Mouse (Mus musculus) layer of hippocampus, adult 2 months (tissue): ENCODE measurements around the gene Psmd9. TPM values are rescaled to one million over a fixed set of nuclear protein-coding genes. Genes with fewer than 3 reads are reported as not detected.
A peak's percentile ranks its signal among the peaks of the same experiment; 100 is the strongest.

ENCODE experiments used
- DNase-seq, 2 experiments: peaks; one replicate each; pipeline ENCODE4 v3.0.0; 2022; ENCODE audit warnings: low spot score in 2 of 2
- H3K27ac ChIP-seq: fragments of 200-600 bp; 2 replicates; pipeline ENCODE4 v1.8.1; 2022
- H3K4me3 ChIP-seq: fragments of 200-600 bp; 2 replicates; pipeline ENCODE4 v1.8.1; 2022; ENCODE audit warnings: mild to moderate bottlenecking
- CTCF ChIP-seq: fragments of 200-600 bp; conservative IDR thresholded peaks from 2 replicates; pipeline ENCODE4 v1.8.1; 2022; ENCODE audit warnings: antibody characterized with exemption, mild to moderate bottlenecking, moderate library complexity
- total RNA-seq, 2 experiments: library from RNA; stranded (reverse); gene quantifications; 2 replicates each; pipeline ENCODE4 v1.2.3; 2021

Psmd9 gene
- total RNA-seq, 2 experiments from 2014 or later, result 27.8 to 30.4 TPM

DNA sequence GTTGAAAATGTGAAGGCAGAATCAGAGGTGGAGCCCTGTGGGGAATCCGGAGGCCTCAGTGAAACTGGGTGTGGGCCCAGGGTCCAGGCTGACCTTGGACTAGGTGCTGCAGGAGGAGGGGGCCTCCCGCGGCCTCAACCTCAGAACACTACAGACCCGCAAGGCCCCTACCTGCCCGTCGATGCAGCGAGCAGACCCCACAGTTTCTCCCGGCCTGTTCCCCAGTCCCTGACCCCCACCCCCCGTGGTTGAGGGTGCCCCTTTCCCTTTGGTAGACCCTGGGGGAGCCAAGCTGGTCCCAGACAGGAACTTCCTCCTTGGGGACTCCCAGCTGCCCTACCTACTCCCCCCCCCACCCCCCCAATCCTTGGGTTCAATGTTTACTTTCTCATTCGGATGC lies 2.8 kb upstream of the Psmd9 start:
- Histone ChIP-seq H3K4me3 (no peak overlapping the region), H3K27ac (no peak overlapping the region)
- no peak for TF ChIP-seq CTCF
- DNase-seq, result no peak

DNA sequence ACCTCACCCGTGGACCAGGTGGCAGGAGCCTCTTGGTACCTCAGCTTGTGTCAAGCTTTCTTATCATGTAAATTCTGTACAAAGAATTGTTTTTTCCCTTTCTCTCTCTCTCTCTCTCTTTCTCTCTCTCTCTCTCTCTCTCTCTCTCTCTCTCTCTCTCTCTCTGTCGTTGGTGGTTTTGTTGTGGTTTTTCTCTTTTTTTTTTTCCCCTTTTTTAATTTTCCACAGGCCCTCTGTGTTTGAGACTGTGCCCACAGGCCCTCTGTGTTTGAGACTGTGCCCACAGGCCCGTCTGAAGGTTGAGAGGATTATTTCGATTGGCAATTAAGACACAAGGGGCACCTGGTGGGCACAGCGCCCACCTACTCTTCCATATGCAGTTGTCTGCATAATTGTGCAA lies 1.6 kb upstream of the Psmd9 start:
- TF ChIP-seq CTCF, result no peak
- DNase-seq, result no peak
- Histone ChIP-seq H3K4me3 (no peak overlapping the region), H3K27ac (no peak overlapping the region)

DNA sequence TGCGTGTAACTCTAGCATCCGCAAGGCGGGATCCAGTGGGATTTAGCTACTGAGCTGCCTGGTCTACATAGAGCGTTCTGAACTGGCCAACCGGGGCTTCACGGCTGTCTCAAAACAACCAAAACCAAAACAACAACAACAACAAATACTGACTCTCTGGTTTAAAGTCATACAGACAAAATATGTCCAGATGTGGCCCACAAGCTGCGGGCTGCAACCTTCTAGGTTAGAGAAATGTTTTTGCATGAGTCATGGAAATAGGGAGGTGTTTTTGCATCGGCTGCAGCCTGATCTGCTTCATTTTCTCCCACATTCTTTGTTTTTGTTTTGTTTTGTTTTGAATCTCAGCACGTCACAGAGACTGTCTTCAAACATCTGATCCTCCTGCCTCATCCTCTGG lies 1.2 kb downstream of the Psmd9 start:
- no peak for TF ChIP-seq CTCF
- Histone ChIP-seq H3K27ac (no peak overlapping the region), H3K4me3 (no peak overlapping the region)
- DNase-seq, result no peak

DNA sequence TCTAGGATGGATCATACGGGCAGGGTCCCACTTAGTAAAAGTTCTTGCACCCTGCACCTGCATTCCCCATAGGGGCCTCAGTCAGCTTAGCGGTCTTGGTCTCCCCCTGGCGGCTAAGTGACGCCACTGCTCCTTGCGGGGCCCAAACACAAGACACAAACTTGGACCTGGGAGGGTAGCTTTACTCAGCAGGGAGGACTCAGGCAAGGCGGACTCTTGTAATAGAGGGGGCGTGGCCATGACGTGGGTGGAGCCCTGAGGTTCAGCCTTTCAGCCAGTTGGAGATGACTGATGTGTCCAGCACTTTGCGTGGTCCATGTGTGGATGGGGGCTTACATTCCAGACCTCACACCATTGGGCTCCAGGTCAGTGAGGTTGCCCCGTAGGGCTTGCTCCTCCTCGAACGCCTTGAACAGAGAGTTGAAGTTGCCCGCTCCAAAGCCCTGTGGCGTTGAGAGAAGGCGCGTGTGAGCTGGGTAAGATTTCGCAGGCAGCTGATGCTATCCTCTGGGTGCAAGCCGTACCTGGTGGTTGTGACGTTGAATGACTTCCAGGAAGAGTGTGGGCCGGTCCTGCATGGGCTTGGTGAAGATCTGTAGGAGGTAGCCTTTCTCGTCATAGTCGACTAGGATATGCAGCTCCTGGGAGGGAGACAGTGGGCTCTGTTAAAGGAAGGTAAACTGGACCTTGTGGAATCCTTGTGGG lies 2.6 kb downstream of the Psmd9 start:
- peak; percentile 74 to 86 for DNase-seq
- Histone ChIP-seq H3K27ac (no peak overlapping the region), H3K4me3 (no peak overlapping the region)
- TF ChIP-seq CTCF, result peak; percentile 100

DNA sequence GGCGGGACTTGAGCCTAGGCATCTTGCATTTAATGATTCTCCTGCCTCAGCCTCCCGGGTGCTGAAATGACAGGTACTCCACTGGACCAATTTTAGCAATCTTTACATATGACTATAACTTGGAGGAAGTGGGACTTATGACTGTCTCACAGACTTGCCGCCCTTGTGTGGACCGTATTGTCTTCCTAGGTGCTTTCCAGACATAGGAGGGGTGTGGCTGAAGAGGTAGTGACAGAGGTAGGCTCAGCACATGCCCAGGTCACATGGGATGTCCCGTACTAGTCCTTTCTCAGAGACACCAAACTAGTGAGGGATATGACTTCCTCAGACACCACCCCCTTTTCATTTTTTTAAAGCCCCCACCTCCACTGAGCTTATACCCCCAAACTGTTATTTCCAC lies 9.6 kb downstream of the Psmd9 start:
- TF ChIP-seq CTCF, result no peak
- no peak for DNase-seq
- Histone ChIP-seq H3K4me3 (no peak overlapping the region), H3K27ac (no peak overlapping the region)

DNA sequence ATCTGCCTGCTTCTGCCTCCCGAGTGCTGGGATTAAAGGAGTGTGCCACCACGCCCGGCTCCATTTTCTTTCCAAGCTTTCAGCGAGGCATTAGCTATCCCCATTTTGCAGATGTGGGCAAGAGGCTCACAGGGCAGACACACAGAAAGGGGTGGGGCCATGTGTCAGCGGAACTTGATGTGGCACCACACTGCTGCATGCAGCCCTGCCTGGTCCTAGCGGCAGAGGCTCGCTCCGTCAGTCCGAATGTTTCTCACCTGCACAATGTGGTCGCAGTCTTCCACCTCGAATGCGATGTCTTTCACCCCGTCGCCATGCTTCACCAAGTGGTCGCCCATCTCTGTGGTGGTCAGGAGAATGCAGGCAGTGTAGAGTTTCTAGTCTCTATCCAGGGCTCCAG lies 11.2 kb downstream of the Psmd9 start:
- H3K4me3 ChIP-seq, result no peak overlapping the region
- DNase-seq, result no peak
- TF ChIP-seq CTCF, result no peak
- H3K27ac ChIP-seq, result no peak overlapping the region

DNA sequence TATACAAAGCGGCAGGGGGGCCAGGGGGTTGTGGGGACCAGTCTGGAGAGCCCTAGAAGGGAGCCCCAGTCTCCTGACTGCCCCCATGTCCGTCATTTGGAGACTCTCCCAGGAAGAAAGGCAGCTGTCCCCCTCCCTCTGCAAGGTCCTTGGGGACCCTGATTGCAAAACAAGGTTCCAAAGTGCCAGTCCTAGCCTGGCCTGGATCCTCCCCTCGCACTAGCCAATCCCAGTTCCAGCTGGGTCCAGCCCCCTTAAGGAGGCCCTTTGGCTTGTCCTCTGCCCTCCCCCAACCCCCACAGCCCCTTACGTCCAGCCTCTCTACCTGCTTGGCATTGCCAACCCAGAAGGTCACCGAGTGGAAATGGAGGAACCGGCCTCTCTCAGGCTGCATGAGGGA lies 12.3 kb downstream of the Psmd9 start:
- no peak for TF ChIP-seq CTCF
- DNase-seq, result no peak

DNA sequence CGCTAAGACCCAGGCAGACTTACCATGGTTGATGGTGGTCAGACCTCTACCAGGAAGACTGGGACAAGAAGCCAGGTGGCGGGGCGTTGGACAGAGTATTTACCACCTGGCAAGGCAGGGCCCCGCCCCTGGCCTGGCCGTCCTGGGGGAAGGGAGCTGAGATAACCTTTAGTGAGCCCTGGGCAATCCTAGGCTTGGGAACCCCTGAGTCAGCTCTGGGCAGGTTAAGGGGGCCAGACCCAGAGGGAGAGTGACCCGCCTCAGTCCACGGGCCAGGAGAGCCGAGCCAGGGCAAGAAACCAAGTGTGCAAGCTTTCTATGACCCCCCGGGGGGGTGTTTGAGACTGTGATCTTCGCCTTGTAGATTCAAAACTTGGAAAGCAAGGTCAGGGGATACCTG lies 13.4 kb downstream of the Psmd9 start, which contains the start of gene Hpd:
Hpd (minus strand) TSS at position 77 of the 400 bp plus-strand sequence.
- DNase-seq, result no peak
- no peak within 1 kb of the TSS for H3K27ac ChIP-seq
- H3K4me3 ChIP-seq, result no peak within 1 kb of the TSS
- TF ChIP-seq CTCF, result no peak

More for the DNA sequence above, 12.3 kb downstream of the Psmd9 start:
- no peak overlapping the region for H3K27ac ChIP-seq
- no peak overlapping the region for H3K4me3 ChIP-seq

DNA sequence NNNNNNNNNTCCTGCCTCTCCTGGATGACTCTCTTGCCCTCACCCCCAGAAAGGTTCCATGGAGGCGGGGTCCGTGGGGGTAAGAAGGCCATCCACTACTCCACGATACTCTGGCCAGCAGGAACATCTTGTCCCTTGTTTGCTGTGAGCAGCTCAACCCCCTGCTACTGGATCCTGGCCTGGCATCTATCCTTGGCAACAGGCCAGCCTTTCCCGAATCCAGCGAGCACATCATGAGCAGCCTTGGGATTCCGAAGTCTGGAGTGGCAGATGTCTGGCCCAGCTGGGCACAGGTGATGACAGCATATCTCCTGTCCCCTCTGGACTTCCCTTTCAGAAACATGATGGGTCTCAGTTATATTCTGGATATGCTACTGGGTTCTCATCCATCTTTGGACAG lies 16.8 kb downstream of the Psmd9 start:
- no peak for DNase-seq
- TF ChIP-seq CTCF, result no peak
- Histone ChIP-seq H3K4me3 (no peak overlapping the region), H3K27ac (no peak overlapping the region)

DNA sequence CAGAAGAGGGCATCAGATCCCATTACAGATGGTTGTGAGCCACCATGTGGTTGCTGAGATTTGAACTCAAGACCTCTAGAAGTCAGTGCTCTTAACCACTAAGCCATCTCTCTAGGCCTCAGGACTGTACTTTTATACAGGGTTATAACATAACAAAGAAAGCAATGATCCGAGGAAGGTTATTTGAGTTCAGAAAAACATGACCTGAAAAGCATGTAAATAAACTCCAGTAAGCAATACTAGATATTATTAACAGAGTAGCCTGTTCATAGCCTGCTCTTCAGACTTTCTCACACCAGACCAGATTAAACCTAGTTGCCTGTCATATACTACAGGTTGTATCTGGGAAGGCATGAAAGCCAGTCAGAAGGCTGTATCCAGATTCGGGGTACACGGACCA lies 18.1 kb downstream of the Psmd9 start:
- TF ChIP-seq CTCF, result no peak
- H3K4me3 ChIP-seq, result no peak overlapping the region
- no peak overlapping the region for H3K27ac ChIP-seq
- DNase-seq, result no peak

DNA sequence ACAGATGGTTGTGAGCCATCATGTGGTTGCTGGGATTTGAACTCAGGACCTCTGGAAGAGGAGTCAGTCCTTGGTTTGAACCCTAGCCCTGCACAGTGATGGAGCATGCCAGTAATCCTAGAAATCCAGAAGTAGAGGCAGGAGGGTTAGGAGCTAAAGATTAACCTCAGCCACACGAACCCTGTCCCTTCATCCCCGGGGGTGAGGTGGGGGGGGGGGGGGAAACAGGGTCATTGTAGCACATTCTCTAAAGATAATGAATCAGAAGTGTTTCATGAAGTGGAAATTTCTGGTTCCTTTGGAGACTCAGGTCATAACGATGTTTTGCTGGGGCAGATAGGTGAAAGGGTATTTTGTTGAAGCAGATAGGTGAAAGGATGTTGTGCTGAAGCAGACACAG lies 21.7 kb downstream of the Psmd9 start:
- no peak overlapping the region for H3K4me3 ChIP-seq
- no peak for TF ChIP-seq CTCF
- DNase-seq, result no peak
- no peak overlapping the region for H3K27ac ChIP-seq

DNA sequence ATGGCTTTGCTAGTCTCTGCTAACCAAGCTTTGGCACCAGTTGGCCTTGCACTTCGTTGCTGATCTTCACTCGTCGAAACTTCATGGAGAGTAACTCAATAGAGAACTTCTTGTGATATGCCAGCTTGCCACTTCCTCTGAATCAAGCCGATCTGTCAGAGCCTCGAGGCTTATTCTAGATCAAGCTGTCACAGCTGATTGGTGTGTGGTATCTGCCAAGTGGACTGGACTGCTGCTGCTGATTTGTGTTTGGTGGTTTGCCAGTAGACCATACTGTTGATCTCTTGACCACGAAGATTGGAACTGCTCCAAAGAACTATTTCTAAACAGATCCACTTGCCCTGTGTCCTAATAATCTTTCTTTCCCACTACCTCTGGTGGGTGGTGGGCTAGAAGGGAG lies 22.2 kb downstream of the Psmd9 start:
- no peak for DNase-seq
- Histone ChIP-seq H3K4me3 (no peak overlapping the region), H3K27ac (no peak overlapping the region)
- no peak for TF ChIP-seq CTCF

DNA sequence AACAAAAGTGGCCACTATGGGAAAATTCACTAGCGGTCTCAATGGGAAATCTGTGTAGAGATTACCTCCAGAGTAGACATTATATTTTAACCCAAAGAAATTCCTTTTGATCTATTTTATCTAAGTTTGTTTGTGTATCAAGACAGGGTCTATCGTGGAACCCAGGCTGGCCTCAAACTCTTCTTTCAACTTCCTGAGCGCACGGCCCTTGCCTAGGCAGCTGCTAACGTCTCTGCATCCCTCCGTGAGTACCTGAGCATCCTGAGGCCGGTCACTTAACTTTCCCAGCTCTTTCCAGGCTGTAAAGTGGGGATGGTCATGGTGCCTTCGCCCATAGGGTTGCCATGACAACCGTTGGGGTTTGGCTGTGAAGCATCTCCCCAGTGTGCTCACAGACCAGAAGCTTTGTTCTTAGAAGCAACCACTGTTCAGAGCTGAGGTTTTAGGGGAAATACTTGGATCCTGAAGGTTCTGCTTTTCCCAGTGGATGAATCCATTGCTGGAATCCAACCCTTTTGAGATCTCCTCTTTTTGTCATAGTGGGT lies 23.5 kb downstream of the Psmd9 start:
- DNase-seq, result no peak
- Histone ChIP-seq H3K4me3 (no peak overlapping the region), H3K27ac (no peak overlapping the region)
- no peak for TF ChIP-seq CTCF

DNA sequence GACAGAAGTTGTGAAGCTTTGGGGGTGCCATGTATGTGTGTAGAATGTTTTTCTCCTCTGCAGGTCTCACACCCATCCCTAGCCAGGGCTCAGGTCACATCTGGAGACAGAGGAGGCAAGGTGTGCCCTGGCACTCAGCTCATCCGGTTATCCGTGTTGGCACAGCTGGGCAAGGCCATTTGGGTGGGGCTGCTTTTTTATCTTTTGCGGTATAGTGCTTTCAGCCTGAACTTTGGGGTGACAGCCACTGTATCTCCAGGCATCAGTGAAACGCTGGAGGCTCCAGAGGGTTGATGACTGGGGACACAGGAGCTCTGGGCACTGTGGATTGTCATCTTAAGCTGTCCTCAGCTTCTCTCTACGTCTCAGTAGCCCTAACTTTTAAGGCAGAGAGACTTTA lies 24.2 kb downstream of the Psmd9 start:
- Histone ChIP-seq H3K4me3 (no peak overlapping the region), H3K27ac (no peak overlapping the region)
- no peak for DNase-seq
- no peak for TF ChIP-seq CTCF
